Mouse (Mus musculus) common myeloid progenitor, adult 5-6 weeks (primary cell): ENCODE measurements around the gene St6galnac3. TPM values are rescaled to one million over a fixed set of nuclear protein-coding genes. Genes with fewer than 3 reads are reported as not detected.

Experiments used
- ATAC-seq: replicated peaks from 2 replicates; pipeline ENCODE4 v1.8.0; 2016; ENCODE audit warnings: low read depth, mild to moderate bottlenecking, moderate TSS enrichment, inconsistent platforms; ENCODE audit not compliant: poor library complexity, severe bottlenecking
- total RNA-seq: library from RNA; stranded (forward); fragments of 200-1000, 187-1606 nt; gene quantifications from 2 replicates; pipeline ENCODE4 v1.2.3, GENCODE M21; 2017

The St6galnac3 gene
- total RNA-seq, 1 experiment from 2014 or later: 2.7 TPM

GRCm38 (mm10) chr3:153488931-153489330, 236.0 kb downstream of the St6galnac3 start:
- ATAC-seq: no peak

GRCm38 (mm10) chr3:153485176-153485575, 239.8 kb downstream of the St6galnac3 start:
- ATAC-seq: no peak

- no peak for ATAC-seq
Measured at GRCm38 (mm10) chr3:153484701-153485100, 240.3 kb downstream of the St6galnac3 start.

- no peak for ATAC-seq
Measured at GRCm38 (mm10) chr3:153483691-153484090, 241.3 kb downstream of the St6galnac3 start.

GRCm38 (mm10) chr3:153482098-153482497, 242.9 kb downstream of the St6galnac3 start:
- ATAC-seq: no peak

- ATAC-seq: no peak
Measured at GRCm38 (mm10) chr3:153481012-153481411, 244.0 kb downstream of the St6galnac3 start.

GRCm38 (mm10) chr3:153480636-153481006, 244.4 kb downstream of the St6galnac3 start:
- peak; percentile 80 for ATAC-seq

- ATAC-seq: peak; percentile 57
Measured at GRCm38 (mm10) chr3:153480005-153480635, 244.9 kb downstream of the St6galnac3 start.

GRCm38 (mm10) chr3:153475919-153476318, 249.1 kb downstream of the St6galnac3 start:
- ATAC-seq: no peak

GRCm38 (mm10) chr3:153475461-153475860, 249.5 kb downstream of the St6galnac3 start:
- no peak for ATAC-seq

- no peak for ATAC-seq
Measured at GRCm38 (mm10) chr3:153472583-153473471, 252.1 kb downstream of the St6galnac3 start.

- ATAC-seq: no peak
Measured at GRCm38 (mm10) chr3:153463849-153464248, 261.1 kb downstream of the St6galnac3 start.

GRCm38 (mm10) chr3:153460173-153460572, 264.8 kb downstream of the St6galnac3 start:
- no peak for ATAC-seq

GRCm38 (mm10) chr3:153458593-153458992, 266.4 kb downstream of the St6galnac3 start:
- no peak for ATAC-seq

GRCm38 (mm10) chr3:153457701-153458100, 267.3 kb downstream of the St6galnac3 start:
- no peak for ATAC-seq

- ATAC-seq: peak; percentile 96
Measured at GRCm38 (mm10) chr3:153457203-153457602, 267.8 kb downstream of the St6galnac3 start.

- ATAC-seq: no peak
Measured at GRCm38 (mm10) chr3:153456227-153456626, 268.7 kb downstream of the St6galnac3 start.

GRCm38 (mm10) chr3:153453127-153454049, 271.6 kb downstream of the St6galnac3 start:
- no peak for ATAC-seq

GRCm38 (mm10) chr3:153452299-153452996, 272.5 kb downstream of the St6galnac3 start:
- no peak for ATAC-seq

- no peak for ATAC-seq
Measured at GRCm38 (mm10) chr3:153441329-153441728, 283.6 kb downstream of the St6galnac3 start.
